Mouse (Mus musculus) CD4-positive, CD25-positive, alpha-beta regulatory T cell, adult 4 months (primary cell): ENCODE measurements at regions not wholly inside any gene's neighbourhood (a gene's known extent, or its start where the extent isn't known, plus 50 kb on each side); places are given as distances from the start of the nearest gene placed in this dataset.

ENCODE experiments used
- ATAC-seq: one replicate; pipeline ENCODE4 v1.8.0; 2017

DNA sequence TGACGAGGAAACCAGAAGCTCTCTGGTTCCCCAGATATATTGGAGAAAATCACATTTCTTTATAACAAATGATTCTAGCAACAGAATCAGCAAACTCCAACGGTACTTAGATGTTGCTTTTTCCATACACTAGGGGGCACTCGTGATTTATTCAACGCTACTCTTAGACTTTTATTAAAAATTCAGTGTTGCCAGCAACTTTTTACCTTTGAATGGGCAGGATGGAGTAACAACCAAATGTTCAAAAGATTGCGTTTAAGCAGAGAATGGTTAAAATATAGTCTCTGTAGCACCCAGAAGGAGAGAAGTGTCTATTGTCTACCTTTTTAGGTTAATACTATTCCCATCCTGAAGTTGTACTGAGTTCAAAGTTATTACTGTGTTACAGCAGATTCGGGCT is 715.4 kb upstream of the Cblb start:
- ATAC-seq = peak; percentile 91

DNA sequence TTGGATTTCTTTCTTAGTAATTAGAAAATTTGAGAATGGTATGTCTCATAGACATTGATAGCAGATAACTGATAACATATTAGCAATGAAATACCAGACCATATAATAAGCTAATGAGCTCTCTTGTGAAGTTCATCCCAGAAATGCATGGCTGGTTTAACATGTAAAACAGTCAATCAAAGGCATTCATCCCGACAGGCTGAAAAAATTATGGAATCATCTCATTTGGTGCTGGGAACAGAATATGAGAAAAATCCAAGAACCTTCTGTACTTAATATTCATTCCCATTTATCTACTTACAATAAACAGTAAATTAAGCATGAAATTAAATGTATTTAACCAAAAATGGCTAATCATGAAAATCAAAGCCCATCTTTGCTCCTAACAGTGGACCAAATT is 698.8 kb upstream of the Cblb start:
- ATAC-seq = no peak

GRCm38 (mm10) chr16:51334972-51335371 is 696.1 kb upstream of the Cblb start:
- no peak for ATAC-seq

GRCm38 (mm10) chr16:51347120-51347519 is 683.9 kb upstream of the Cblb start:
- ATAC-seq = no peak

GRCm38 (mm10) chr16:51352151-51352550 is 678.9 kb upstream of the Cblb start:
- ATAC-seq = no peak

GRCm38 (mm10) chr16:51353791-51354190 is 677.2 kb upstream of the Cblb start:
- ATAC-seq = no peak

DNA sequence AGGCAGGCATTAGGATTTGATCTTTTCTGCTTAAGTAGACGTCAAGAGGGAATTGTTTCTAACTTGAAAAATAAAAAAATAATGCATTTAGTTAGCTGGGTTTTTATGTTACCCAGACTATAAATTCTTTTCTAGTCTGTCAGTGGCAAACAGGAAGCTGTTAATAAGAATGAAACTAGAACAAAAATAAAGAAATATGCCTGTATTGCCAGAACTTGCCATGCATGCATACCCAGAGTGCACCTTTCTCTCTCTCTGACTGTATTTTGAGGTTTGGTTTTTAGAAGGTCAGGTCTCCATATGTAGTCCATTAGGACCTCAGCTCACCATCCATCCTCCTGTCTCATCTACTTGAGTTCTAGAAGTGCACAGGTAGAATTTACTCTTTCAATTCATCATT is 661.0 kb upstream of the Cblb start:
- peak; percentile 80 for ATAC-seq

GRCm38 (mm10) chr16:51386456-51386855 is 644.6 kb upstream of the Cblb start:
- no peak for ATAC-seq

- ATAC-seq = no peak
These were observed 643.5 kb upstream of the Cblb start for GRCm38 (mm10) chr16:51387498-51387897.

DNA sequence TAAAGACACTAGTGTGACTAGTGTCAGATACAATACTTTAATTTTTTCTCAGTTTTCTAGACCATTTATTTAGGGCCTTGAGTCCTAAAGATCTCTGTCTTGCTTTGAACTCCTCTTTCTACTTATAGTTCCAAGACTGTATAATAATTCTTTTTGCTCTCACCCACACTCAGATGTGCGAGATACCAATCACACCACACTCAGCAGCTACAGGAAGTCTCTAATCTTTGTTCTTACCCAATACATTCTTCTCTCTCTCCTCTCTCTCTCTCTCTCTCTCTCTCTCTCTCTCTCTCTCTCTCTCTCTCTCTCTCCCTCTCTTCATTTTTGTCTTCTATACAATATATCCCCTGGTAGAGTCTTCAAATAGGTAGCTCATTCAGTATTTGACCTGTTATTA is 637.2 kb upstream of the Cblb start:
- peak; percentile 80 for ATAC-seq
